Mouse (Mus musculus) brain, embryonic 14.5 days (tissue): Measurements from ENCODE around the gene Brk1.

ENCODE experiments used
- CTCF ChIP-seq: fragments of 200-500 bp; IDR thresholded peaks from 2 replicates; pipeline ENCODE4 v1.5.1; 2012; ENCODE audit warnings: inconsistent platforms, mild to moderate bottlenecking, moderate library complexity, borderline replicate concordance; ENCODE audit not compliant: insufficient read depth, insufficient read length; ENCODE audit errors: extremely low read depth
- POLR2A ChIP-seq: fragments of 200-500 bp; IDR thresholded peaks from 2 replicates; pipeline ENCODE4 v1.6.1; 2012; ENCODE audit warnings: mild to moderate bottlenecking, inconsistent platforms, borderline replicate concordance; ENCODE audit not compliant: poor library complexity, insufficient read depth, insufficient read length, severe bottlenecking; ENCODE audit errors: extremely low read depth

DNA sequence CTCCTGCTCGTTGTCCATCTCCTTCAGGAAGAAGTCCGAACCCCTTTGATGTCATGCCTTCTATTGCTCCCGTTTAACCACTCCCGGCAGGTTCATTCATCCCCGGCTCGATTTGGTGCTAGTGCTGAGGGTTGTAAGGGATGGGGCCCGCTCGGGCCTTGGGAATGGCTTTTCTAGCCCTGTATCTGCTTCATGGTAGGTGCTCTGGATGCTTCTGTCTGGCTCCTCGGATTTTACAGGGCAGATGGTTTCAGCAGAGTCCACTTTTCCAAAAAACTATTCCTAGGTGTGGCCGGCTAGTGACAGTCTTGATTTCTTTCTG is 613 bp downstream of the Brk1 start:
- TF ChIP-seq CTCF (no peak), POLR2A (no peak)
